Mouse (Mus musculus): ENCODE results near the gene Cpa4. TPM values are rescaled to one million over a fixed set of nuclear protein-coding genes. Genes with fewer than 3 reads are reported as not detected.

Gene Cpa4
- total and polyA plus RNA-seq, 3 experiments, result not detected

- no peak for TF ChIP-seq E2F4 (IDR thresholded peaks at IDR 0.05; ENCODE audit: insufficient replicate concordance, low read depth, low read length)
- no peak for TF ChIP-seq SMC3 (IDR thresholded peaks at IDR 0.05; ENCODE audit: low read depth, low read length)
- no peak for TF ChIP-seq CTCF (conservative IDR thresholded peaks at IDR 0.05 in 1 of 2, IDR thresholded peaks at IDR 0.05 in 1 of 2; ENCODE audit: low read depth in 2 of 2, low read length in 2 of 2)
- TF ChIP-seq POLR2A (IDR thresholded peaks at IDR 0.05; ENCODE audit: low read depth, low read length), result no peak
- TF ChIP-seq MAZ (IDR thresholded peaks at IDR 0.05; ENCODE audit: low read depth, low read length), result no peak
- no peak for TF ChIP-seq KAT2A (IDR thresholded peaks at IDR 0.05; ENCODE audit: insufficient replicate concordance, low read length)
- no peak for TF ChIP-seq BHLHE40 (IDR thresholded peaks at IDR 0.05; ENCODE audit: low read depth, low read length)
- TF ChIP-seq IRF4 (IDR thresholded peaks at IDR 0.05; ENCODE audit: low read depth, low read length), result no peak
- no peak for TF ChIP-seq HCFC1 (IDR thresholded peaks at IDR 0.05; ENCODE audit: low read depth, low read length)
- TF ChIP-seq USF2 (conservative IDR thresholded peaks at IDR 0.05; ENCODE audit: low read depth, low read length), result no peak
- no peak for TF ChIP-seq JUN (IDR thresholded peaks at IDR 0.05; ENCODE audit: insufficient read depth, low read depth, low read length)
- no peak for TF ChIP-seq GABPA (IDR thresholded peaks at IDR 0.05; ENCODE audit: insufficient replicate concordance, low read depth, low read length)
- no peak for TF ChIP-seq UBTF (IDR thresholded peaks at IDR 0.05; ENCODE audit: low read depth, low read length)
- TF ChIP-seq NELFE (IDR thresholded peaks at IDR 0.05; ENCODE audit: low read depth, low read length), result no peak
- no peak for TF ChIP-seq SIN3A (IDR thresholded peaks at IDR 0.05; ENCODE audit: low read length)
- no peak for TF ChIP-seq TBP (conservative IDR thresholded peaks at IDR 0.05; ENCODE audit: low read depth, low read length)
- TF ChIP-seq PAX5 (IDR thresholded peaks at IDR 0.05; ENCODE audit: low read length), result no peak
- no peak for TF ChIP-seq ZNF384 (IDR thresholded peaks at IDR 0.05; ENCODE audit: low read depth, low read length)
- Histone ChIP-seq H3K9ac (ENCODE audit: insufficient read depth, low read depth) (no peak overlapping the region), H3K79me2 (replicated peaks; ENCODE audit: control insufficient read depth, extremely low read depth, insufficient read depth, poor library complexity, severe bottlenecking) (no peaks in the 10 kb centered on the region), H3K4me2 (ENCODE audit: insufficient read depth, low read depth, poor library complexity, severe bottlenecking) (no peak overlapping the region), H3K4me1 (ENCODE audit: control insufficient read depth in 1 of 2, insufficient read depth in 2 of 2) (peaks cover 3% of the 10 kb centered on the region in 2 experiments; a peak in 2 of 4 replicates), H3K9me3 (replicated peaks; ENCODE audit: low read length) (no peaks in the 10 kb centered on the region), H3K36me3 (replicated peaks in 1 of 2; ENCODE audit: control insufficient read depth in 1 of 2, insufficient read depth in 1 of 2, low read length in 1 of 2) (no peaks in the 10 kb centered on the region), H3K4me3 (replicated peaks in 1 of 3; ENCODE audit: low read depth in 2 of 3, low read length in 2 of 3, poor library complexity in 1 of 3) (no peak overlapping the region), H3K27ac (ENCODE audit: insufficient read depth, low read depth) (no peak overlapping the region), H3K27me3 (replicated peaks) (no peaks in the 10 kb centered on the region)
- in situ Hi-C loops (cut with MboI; ENCODE audit: low pct_ligation_motif_present, low pct_unique_long_range_greater_than_20kb, low sequenced_read_pairs) (no loop called here), dilution Hi-C loops (cut with MboI; ENCODE audit: extremely low pct_ligation_motif_present, extremely low pct_unique_long_range_greater_than_20kb, low sequenced_read_pairs) (no loop called here)
- no peak for DNase-seq (ENCODE audit: extremely low read depth)
These were observed 52.8 kb downstream of the Cpa4 start for GRCm38 (mm10) chr6:30620994-30621393.

DNA sequence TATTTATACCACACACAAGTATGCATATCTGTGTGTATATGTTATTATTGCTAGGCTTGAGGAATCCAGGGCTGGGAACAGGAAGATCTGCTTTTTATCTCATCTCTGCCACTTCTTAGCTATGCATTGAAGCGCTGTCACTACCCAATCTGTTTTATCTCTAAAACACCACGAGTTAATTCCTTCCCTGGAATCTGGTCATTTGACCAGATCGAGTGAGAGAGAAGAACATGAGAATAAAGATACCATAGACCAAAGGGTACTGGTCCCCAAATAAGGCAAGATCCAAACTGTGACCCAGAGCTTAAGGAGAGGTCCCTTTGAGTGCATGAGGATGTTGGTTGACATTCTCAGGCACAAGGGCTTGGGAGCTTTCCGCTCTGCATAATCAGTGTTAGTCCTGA is 53.8 kb downstream of the Cpa4 start:
- Histone ChIP-seq H3K4me3 (replicated peaks in 1 of 3; ENCODE audit: low read depth in 2 of 3, low read length in 2 of 3, poor library complexity in 1 of 3) (no peak overlapping the region), H3K27ac (ENCODE audit: insufficient read depth, low read depth) (no peak overlapping the region), H3K27me3 (replicated peaks) (no peaks in the 10 kb centered on the region), H3K4me2 (ENCODE audit: insufficient read depth, low read depth, poor library complexity, severe bottlenecking) (no peak overlapping the region), H3K36me3 (replicated peaks in 1 of 2; ENCODE audit: control insufficient read depth in 1 of 2, insufficient read depth in 1 of 2, low read length in 1 of 2) (no peaks in the 10 kb centered on the region), H3K79me2 (replicated peaks; ENCODE audit: control insufficient read depth, extremely low read depth, insufficient read depth, poor library complexity, severe bottlenecking) (no peaks in the 10 kb centered on the region), H3K9ac (ENCODE audit: insufficient read depth, low read depth) (no peak overlapping the region), H3K9me3 (replicated peaks; ENCODE audit: low read length) (no peaks in the 10 kb centered on the region), H3K4me1 (ENCODE audit: control insufficient read depth in 1 of 2, insufficient read depth in 2 of 2) (peaks cover 0 to 8% of the 10 kb centered on the region in 2 experiments; a peak in 2 of 4 replicates)
- dilution Hi-C loops (cut with MboI; ENCODE audit: extremely low pct_ligation_motif_present, extremely low pct_unique_long_range_greater_than_20kb, low sequenced_read_pairs), result no loop called here
- DNase-seq (ENCODE audit: extremely low read depth), result no peak
- no peak for TF ChIP-seq USF2 (conservative IDR thresholded peaks at IDR 0.05; ENCODE audit: low read depth, low read length)
- no peak for TF ChIP-seq MAX (IDR thresholded peaks at IDR 0.05; ENCODE audit: low read length)
- no peak for TF ChIP-seq MAZ (IDR thresholded peaks at IDR 0.05; ENCODE audit: low read depth, low read length)
- TF ChIP-seq MAFK (IDR thresholded peaks at IDR 0.05; ENCODE audit: insufficient replicate concordance, low read length), result no peak
- no peak for TF ChIP-seq POLR2AphosphoS2 (IDR thresholded peaks at IDR 0.05; ENCODE audit: low read depth, low read length)
- no peak for TF ChIP-seq CHD2 (IDR thresholded peaks at IDR 0.05; ENCODE audit: low read length)
- TF ChIP-seq CHD1 (IDR thresholded peaks at IDR 0.05; ENCODE audit: low read depth, low read length), result no peak
- no peak for TF ChIP-seq MXI1 (IDR thresholded peaks at IDR 0.05; ENCODE audit: low read depth, low read length)
- no peak for TF ChIP-seq RAD21 (IDR thresholded peaks at IDR 0.05; ENCODE audit: low read depth, low read length)
- no peak for TF ChIP-seq KAT2A (IDR thresholded peaks at IDR 0.05; ENCODE audit: insufficient replicate concordance, low read length)
- TF ChIP-seq UBTF (IDR thresholded peaks at IDR 0.05; ENCODE audit: low read depth, low read length), result no peak
- TF ChIP-seq TBP (conservative IDR thresholded peaks at IDR 0.05; ENCODE audit: low read depth, low read length), result no peak
- no peak for TF ChIP-seq ZNF384 (IDR thresholded peaks at IDR 0.05; ENCODE audit: low read depth, low read length)
- no peak for TF ChIP-seq USF1 (IDR thresholded peaks at IDR 0.05; ENCODE audit: low read depth, low read length)
- TF ChIP-seq NRF1 (IDR thresholded peaks at IDR 0.05; ENCODE audit: low read depth, low read length), result no peak
- TF ChIP-seq CTCF (conservative IDR thresholded peaks at IDR 0.05 in 1 of 2, IDR thresholded peaks at IDR 0.05 in 1 of 2; ENCODE audit: low read depth in 2 of 2, low read length in 2 of 2), result no peak
- no peak for TF ChIP-seq ZKSCAN1 (IDR thresholded peaks at IDR 0.05; ENCODE audit: borderline replicate concordance, low read depth, low read length)
- no peak for TF ChIP-seq BHLHE40 (IDR thresholded peaks at IDR 0.05; ENCODE audit: low read depth, low read length)
- TF ChIP-seq E2F4 (IDR thresholded peaks at IDR 0.05; ENCODE audit: insufficient replicate concordance, low read depth, low read length), result no peak
- TF ChIP-seq ETS1 (conservative IDR thresholded peaks at IDR 0.05; ENCODE audit: low read depth, low read length), result no peak
- in situ Hi-C loops (cut with MboI; ENCODE audit: low pct_ligation_motif_present, low pct_unique_long_range_greater_than_20kb, low sequenced_read_pairs), result no loop called here
